Mouse (Mus musculus) E14TG2a.4 (cell line): ENCODE measurements around the gene S1pr5.
A peak's percentile ranks its signal among the peaks of the same experiment; 100 is the strongest.
"Not testable (repeated sequence)": the region's sequence is repeated elsewhere in the genome, so short reads cannot be mapped to it uniquely, and the experiment has no call there.

ENCODE experiments used
- H3K27me3 ChIP-seq: 2 replicates; pipeline ENCODE4 v1.6.1; 2014; ENCODE audit warnings: low read length, control low read depth; ENCODE audit not compliant: insufficient read depth
- H3K36me3 ChIP-seq: 2 replicates; pipeline ENCODE4 v1.6.1; 2014; ENCODE audit warnings: low read length, control low read depth; ENCODE audit not compliant: insufficient read depth
- H3K4me1 ChIP-seq: replicated peaks from 2 replicates; pipeline ENCODE4 v1.6.1; 2014; ENCODE audit warnings: low read depth, low read length, control low read depth
- H3K4me3 ChIP-seq: replicated peaks from 2 replicates; pipeline ENCODE4 v1.5.1; 2014; ENCODE audit warnings: mild to moderate bottlenecking, low read length
- H3K9me3 ChIP-seq: 2 replicates; pipeline ENCODE4 v1.6.1; 2014; ENCODE audit warnings: low read length, control low read depth
- CTCF ChIP-seq: conservative IDR thresholded peaks from 2 replicates; pipeline ENCODE4 v1.5.1; 2014; ENCODE audit warnings: low read length
- NANOG ChIP-seq: IDR thresholded peaks from 2 replicates; pipeline ENCODE4 v1.6.1; 2014; ENCODE audit warnings: borderline replicate concordance, low read length, mixed read lengths
- POU5F1 ChIP-seq: IDR thresholded peaks from 2 replicates; pipeline ENCODE4 v1.6.1; 2014; ENCODE audit warnings: low read length, borderline replicate concordance

S1pr5 gene

DNA sequence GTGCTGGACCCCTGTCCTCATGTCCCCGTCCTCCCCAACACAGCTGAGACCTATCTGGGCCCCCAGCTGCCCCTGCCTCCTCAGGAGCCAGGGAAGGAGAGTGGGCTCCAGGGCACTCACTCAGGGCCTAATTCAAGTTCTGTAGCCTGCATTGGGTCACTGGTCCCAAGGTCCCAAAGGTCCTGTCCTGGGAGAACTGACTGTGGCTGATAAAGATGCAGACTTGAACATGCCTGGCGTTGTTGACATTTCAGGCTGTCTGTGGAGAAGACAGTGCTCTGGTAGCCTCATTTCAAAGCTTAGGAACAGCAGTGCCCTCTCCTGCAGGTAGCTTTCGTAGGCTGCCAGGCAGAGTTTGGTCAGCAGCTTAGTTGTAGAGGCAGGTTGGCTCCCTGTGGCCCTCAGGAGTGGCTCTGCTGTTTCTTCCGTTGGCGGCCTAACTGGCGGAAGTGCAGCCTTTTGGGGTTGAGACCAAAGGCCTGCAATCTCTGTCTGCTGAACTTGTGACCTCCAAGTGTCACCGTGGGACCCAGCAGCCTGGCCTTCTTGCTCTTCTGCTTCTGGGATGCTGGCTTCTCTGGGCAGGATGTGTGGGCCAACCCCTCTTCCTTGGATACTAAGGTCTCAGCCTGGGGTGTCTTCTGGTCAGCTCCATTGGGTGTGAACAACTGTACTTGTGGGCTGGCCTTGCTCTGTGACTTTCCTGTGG is 25.4 kb upstream of the S1pr5 start:
- Histone ChIP-seq H3K36me3 (peaks cover 100% of the 10 kb centered on the region), H3K4me3 (no peak overlapping the region), H3K4me1 (peaks cover 63% of the 10 kb centered on the region), H3K27me3 (no peaks in the 10 kb centered on the region), H3K9me3 (peaks cover 6% of the 10 kb centered on the region; the same call in 1 of the 2 replicates)
- TF ChIP-seq CTCF (no peak), NANOG (no peak), POU5F1 (no peak)

DNA sequence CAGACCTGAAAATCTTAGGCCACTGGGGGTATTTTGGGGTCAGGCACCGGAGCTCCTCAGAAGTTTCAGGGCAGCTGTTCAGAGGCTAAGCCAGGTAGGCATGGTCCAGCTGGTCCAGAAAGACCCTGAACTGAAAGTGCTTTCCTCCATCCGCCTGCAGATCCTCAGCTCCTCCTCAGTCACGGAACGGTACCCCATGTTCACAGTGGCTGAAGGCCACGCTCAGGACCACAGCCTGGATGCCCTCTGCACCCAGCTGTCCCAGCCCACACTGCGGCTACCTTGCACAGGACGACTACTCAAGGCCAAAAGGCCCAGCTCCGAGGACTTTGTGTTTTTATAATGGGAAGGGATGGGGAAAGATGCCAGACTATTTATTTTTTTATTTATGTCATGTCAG is 24.9 kb upstream of the S1pr5 start:
- H3K4me1 ChIP-seq, result peaks cover 67% of the 10 kb centered on the region
- TF ChIP-seq CTCF, result no peak
- no peak for TF ChIP-seq POU5F1
- no peak for TF ChIP-seq NANOG
- H3K27me3 ChIP-seq, result no peaks in the 10 kb centered on the region
- peaks cover 100% of the 10 kb centered on the region for H3K36me3 ChIP-seq
- no peak overlapping the region for H3K4me3 ChIP-seq
- H3K9me3 ChIP-seq, result peaks cover 6% of the 10 kb centered on the region; the same call in 1 of the 2 replicates

DNA sequence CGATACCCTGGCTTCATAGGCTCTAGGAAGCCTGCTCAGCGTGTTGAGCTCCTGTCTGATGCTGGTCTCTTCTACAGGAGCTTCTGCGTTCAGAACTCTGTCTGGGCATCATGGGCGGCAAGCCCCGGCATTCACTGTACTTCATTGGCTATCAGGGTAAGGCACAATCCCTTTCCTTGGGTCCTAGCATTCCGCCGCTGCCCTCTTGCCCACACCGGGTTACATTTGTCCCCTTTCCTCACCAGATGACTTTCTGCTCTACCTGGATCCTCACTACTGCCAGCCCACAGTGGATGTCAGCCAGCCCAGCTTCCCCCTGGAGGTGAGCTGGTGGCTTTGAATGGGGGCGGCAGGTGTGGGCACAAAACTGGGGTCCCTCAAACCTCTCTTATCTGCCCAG is 24.1 kb upstream of the S1pr5 start:
- TF ChIP-seq POU5F1, result no peak
- no peak for TF ChIP-seq NANOG
- no peak for TF ChIP-seq CTCF
- peaks cover 6% of the 10 kb centered on the region; the same call in 1 of the 2 replicates for H3K9me3 ChIP-seq

DNA sequence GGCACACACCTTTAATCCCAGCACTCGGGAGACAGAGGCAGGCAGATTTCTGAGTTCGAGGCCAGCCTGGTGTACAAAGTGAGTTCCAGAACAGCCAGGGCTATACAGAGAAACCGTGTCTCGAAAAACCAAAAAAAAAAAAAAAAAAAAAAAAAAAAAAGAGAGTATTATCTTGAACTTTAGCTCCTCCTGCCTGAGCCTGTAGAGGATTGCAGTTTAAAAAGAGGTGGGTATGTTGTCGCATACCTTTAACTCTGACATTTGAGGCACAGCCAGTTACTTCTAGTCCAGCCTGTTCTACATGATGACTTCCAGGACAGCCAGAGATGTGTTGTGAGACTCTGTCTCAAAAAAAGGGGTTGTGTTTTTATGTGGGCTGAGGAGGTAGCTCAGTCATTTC is 21.3 kb upstream of the S1pr5 start:
- H3K27me3 ChIP-seq, H3K4me3 ChIP-seq, H3K9me3 ChIP-seq: not testable (repeated sequence)
- Histone ChIP-seq H3K36me3 (peaks cover 86% of the 10 kb centered on the region), H3K4me1 (peaks cover 66% of the 10 kb centered on the region)

More for the DNA sequence above, 24.1 kb upstream of the S1pr5 start:
- Histone ChIP-seq H3K4me3 (no peak overlapping the region), H3K4me1 (peaks cover 70% of the 10 kb centered on the region), H3K36me3 (peaks cover 100% of the 10 kb centered on the region), H3K27me3 (no peaks in the 10 kb centered on the region)

DNA sequence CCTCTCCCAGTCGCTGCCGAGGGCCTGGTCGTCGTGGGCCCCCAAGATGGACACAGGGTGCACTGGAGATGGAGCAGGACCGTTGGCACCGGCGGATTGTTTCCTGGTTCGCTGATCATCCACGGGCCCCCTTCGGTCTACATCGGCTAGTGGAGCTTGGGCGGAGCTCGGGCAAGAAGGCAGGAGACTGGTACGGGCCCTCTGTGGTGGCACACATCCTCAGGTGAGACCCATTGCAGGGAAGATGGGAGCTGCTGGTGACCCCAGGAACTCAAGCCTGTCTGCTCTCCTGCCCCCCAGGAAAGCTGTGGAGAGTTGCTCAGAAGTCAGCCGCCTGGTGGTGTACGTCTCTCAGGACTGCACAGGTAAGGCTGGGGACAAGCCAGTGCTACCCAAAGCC is 20.1 kb upstream of the S1pr5 start:
- TF ChIP-seq POU5F1, result no peak
- TF ChIP-seq CTCF, result no peak
- no peak for TF ChIP-seq NANOG
- H3K4me3 ChIP-seq, result no peak overlapping the region
- H3K27me3 ChIP-seq, result no peaks in the 10 kb centered on the region
- H3K4me1 ChIP-seq, result peaks cover 68% of the 10 kb centered on the region
- H3K9me3 ChIP-seq, result no peaks in the 10 kb centered on the region
- H3K36me3 ChIP-seq, result peaks cover 73% of the 10 kb centered on the region

DNA sequence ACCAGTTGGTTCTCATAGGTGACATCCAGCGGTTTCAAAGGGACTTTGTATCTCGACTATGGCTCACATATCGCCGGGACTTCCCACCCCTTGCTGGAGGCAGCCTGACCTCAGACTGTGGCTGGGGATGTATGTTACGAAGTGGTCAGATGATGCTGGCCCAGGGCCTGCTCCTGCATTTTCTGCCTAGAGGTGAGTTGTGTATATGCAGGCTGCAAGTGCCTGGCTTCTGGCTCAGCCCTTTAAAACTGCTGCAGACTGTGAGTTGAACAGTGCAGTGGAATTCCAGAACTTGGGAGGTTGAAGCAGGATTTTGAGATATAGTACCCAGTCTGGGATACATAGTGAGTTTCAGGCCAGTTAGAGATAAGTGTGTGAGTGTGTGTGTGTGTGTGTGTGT is 18.6 kb upstream of the S1pr5 start:
- Histone ChIP-seq H3K36me3 (peaks cover 59% of the 10 kb centered on the region), H3K4me1 (peaks cover 68% of the 10 kb centered on the region), H3K27me3 (no peaks in the 10 kb centered on the region), H3K9me3 (no peaks in the 10 kb centered on the region), H3K4me3 (peak overlapping the region; percentile 100; the same call in 1 of the 2 replicates)
- TF ChIP-seq POU5F1 (no peak), CTCF (no peak), NANOG (no peak)

DNA sequence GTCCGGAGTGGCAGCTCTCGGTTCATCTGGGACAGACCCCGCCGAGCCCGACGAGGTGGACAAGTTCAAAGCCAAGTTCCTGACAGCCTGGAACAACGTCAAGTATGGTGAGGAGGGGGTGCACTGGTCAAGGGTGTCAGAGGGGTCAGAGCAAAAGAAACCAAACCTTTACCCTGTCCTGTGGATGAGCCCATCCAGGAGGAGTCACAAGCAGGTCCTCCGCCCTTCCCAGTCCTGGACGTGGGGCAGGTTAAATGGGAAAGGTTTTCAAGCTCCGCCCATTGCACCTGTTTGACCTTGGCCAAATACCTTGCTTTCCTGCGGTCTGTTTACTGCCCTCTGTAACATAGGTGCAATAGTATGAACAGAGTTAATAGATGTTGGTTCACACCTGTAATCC is 17.4 kb upstream of the S1pr5 start:
- no peak for TF ChIP-seq CTCF
- no peak for TF ChIP-seq NANOG
- no peak for TF ChIP-seq POU5F1
- H3K27me3 ChIP-seq, result no peaks in the 10 kb centered on the region
- no peaks in the 10 kb centered on the region for H3K9me3 ChIP-seq
- H3K36me3 ChIP-seq, result peaks cover 47% of the 10 kb centered on the region
- peaks cover 66% of the 10 kb centered on the region for H3K4me1 ChIP-seq
- H3K4me3 ChIP-seq, result peak overlapping the region; percentile 100

DNA sequence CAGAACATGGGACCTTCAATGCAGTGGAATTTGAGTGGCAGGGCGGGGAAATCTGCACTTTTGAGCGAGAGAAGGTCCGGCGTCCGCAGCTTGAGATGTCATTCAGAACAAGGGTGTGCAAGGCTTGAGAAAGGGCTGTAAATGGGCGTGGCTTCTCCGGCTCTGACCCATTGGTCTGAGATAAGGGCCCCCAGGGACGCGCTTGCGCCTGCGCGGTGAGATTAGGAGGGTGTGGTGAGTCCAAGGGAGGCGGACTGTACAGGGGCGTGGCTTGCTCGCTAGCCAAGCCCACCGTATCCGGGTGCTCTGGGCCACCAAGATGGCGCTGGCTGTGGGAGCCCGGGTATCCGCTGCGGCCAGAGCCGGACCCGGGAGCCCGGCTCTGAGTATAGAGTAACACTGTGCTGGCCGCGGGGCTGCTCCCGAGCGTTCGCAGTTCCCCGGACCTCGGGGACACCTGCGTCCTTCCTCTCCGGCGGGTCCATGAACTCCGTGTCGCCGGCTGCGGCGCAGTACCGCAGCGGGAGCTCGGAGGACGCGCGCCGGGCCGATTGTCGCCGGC is 16.8 kb upstream of the S1pr5 start, which contains the start of gene Atg4d:
Gene Atg4d (plus strand): TSS at position 294 of the 562 bp plus-strand sequence.
- Histone ChIP-seq H3K36me3 (peaks cover 41% of the 10 kb centered on the region), H3K9me3 (no peaks in the 10 kb centered on the region), H3K27me3 (no peaks in the 10 kb centered on the region), H3K4me3 (peak within 1 kb of the TSS; percentile 100), H3K4me1 (peaks cover 60% of the 10 kb centered on the region)
- TF ChIP-seq NANOG, result no peak
- no peak for TF ChIP-seq CTCF
- no peak for TF ChIP-seq POU5F1
